Mouse (Mus musculus): ENCODE data around the gene Gm49450.

DNA sequence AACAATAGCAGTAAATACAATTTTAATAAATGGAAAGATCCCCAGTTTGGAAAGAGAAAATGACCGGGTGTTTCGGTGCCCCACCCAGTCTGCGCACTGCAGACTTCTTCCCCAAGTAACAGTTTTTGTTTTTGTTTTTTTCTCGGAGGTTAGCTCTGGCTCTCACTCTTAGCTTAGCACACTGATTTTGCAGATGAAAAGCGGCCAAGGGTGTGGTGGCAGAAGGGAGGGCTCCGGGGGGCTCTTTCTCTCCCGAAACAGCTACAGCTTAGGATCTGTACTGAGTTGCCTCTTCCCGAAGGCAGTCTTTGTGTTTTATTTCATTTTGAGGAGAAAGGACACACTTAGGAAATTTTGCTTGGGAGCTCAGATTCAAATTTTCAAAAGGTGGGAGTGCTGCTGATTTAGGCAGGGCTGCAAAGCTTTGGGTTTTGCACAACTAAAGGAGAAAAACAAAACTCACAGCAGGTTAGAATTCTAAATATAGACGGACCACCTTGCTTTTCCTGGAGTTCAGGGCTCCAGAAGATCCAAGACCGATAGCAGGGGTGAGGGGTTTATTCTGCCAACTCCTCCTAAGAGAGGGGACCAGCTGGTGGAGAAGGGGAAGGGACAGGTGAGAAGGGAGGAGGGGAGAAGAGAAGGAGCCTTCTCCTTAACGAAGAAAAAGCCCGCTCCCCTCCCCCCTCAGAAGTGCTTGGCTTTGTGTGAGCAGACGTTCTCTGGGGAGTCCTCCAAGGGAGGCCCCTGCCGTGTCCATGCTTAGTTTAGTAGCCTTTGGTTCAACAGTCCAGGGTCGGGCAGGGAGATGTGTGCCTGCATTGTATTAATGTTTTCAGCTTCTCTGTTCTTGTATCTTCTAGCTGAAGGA is 37.6 kb upstream of the Gm49450 start:
- TF ChIP-seq EP300 (IDR thresholded peaks at IDR 0.05; ENCODE audit: low read depth) (no peak), CTCF (IDR thresholded peaks at IDR 0.05; ENCODE audit: low read depth) (no peak)

Data from liver, embryonic 14.5 days (tissue).